Mouse (Mus musculus) G1E (cell line): ENCODE data around the gene Cd59a. TPM values are rescaled to one million over a fixed set of nuclear protein-coding genes. Genes with fewer than 3 reads are reported as not detected.
A peak's percentile ranks its signal among the peaks of the same experiment; 100 is the strongest.

Experiments
- ATAC-seq: 2 replicates; pipeline ENCODE4 v1.8.0; 2016; ENCODE audit warnings: mild to moderate bottlenecking; ENCODE audit not compliant: insufficient number of reproducible peaks, poor library complexity, low FRiP score, severe bottlenecking; ENCODE audit errors: extremely low read depth
- DNase-seq: peaks from one replicate; pipeline ENCODE4 v3.0.0; 2012; ENCODE audit warnings: low spot score
- H3K27me3 ChIP-seq: 2 replicates; pipeline ENCODE4 v1.6.1; 2012; ENCODE audit warnings: mild to moderate bottlenecking, low read length, inconsistent platforms; ENCODE audit not compliant: insufficient read depth
- H3K36me3 ChIP-seq: replicated peaks from 2 replicates; pipeline ENCODE3; 2012; ENCODE audit warnings: mild to moderate bottlenecking, inconsistent platforms
- H3K4me1 ChIP-seq: 2 replicates; pipeline ENCODE4 v1.6.1; 2012; ENCODE audit warnings: low read depth, low read length, inconsistent platforms, mixed read lengths; ENCODE audit not compliant: insufficient read depth
- H3K4me3 ChIP-seq: 2 replicates; pipeline ENCODE4 v1.5.1; 2012; ENCODE audit warnings: low read depth, mild to moderate bottlenecking, inconsistent platforms, low read length, moderate library complexity, mixed read lengths
- H3K9me3 ChIP-seq: replicated peaks from 2 replicates; pipeline ENCODE4 v1.6.1; 2012; ENCODE audit warnings: inconsistent platforms
- CTCF ChIP-seq: IDR thresholded peaks from 2 replicates; pipeline ENCODE4 v1.5.1; 2012; ENCODE audit warnings: low read depth, low read length, inconsistent platforms, mixed read lengths
- GATA1 ChIP-seq: IDR thresholded peaks from 2 replicates; pipeline ENCODE4 v1.6.1; 2012; ENCODE audit warnings: borderline replicate concordance, low read length, inconsistent platforms, mixed read lengths
- GATA2 ChIP-seq: IDR thresholded peaks from 2 replicates; pipeline ENCODE4 v1.6.1; 2012; ENCODE audit warnings: low read depth, low read length, inconsistent platforms, borderline replicate concordance
- POLR2AphosphoS5 ChIP-seq: IDR thresholded peaks from 2 replicates; pipeline ENCODE4 v1.6.1; 2012; ENCODE audit warnings: low read depth, low read length, inconsistent platforms; ENCODE audit not compliant: insufficient replicate concordance
- TAL1 ChIP-seq: conservative IDR thresholded peaks from 2 replicates; pipeline ENCODE4 v1.6.1; 2012; ENCODE audit warnings: low read depth, low read length, inconsistent platforms, mixed read lengths
- polyA plus RNA-seq: library from polyadenylated mRNA; stranded (reverse); fragments of >175 nt; gene quantifications from 2 replicates; pipeline ENCODE4 v1.2.3, GENCODE M21; 2012
- total RNA-seq, 2 experiments: library from RNA; stranded (forward) in 1 of 2; stranded (reverse) in 1 of 2; fragments of 200-1000 nt in 1 of 2; fragments of >200 nt in 1 of 2; fragmentation: Nextera tagmentation in 1 of 2; gene quantifications; 2 replicates each; pipeline ENCODE4 v1.2.3; 2014 to 2017

The Cd59a gene
- total and polyA plus RNA-seq, 3 experiments, result 0.10 to 4.4 (median 1.7) TPM

DNA sequence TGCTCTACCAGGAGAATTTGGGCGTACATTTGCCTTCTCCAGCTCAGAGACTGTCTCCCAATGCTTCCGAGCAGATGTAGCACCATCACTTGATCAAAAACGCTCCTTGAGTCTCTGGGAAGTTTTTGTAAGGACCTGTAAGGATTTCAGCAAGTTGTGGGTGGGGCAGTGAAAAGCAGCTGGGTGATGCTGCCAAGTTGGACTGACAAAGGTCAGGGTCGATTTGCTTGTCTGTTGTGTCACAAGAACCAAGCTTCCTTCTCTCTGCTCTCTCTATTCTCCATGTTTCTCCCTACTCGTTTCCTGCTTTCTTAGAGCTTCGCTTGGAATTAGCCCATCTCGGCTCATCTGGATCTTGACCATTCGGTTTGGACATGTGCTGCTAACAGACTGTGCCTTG, 46.5 kb downstream of the Cd59a start:
- Histone ChIP-seq H3K36me3 (no peaks in the 10 kb centered on the region), H3K4me3 (no peak overlapping the region), H3K27me3 (peaks cover 5% of the 10 kb centered on the region), H3K4me1 (peaks cover 17% of the 10 kb centered on the region), H3K9me3 (peaks cover 4% of the 10 kb centered on the region; the same call in 1 of the 2 replicates)
- TF ChIP-seq POLR2AphosphoS5, result no peak
- TF ChIP-seq TAL1, result no peak
- no peak for TF ChIP-seq GATA2
- no peak for TF ChIP-seq GATA1
- TF ChIP-seq CTCF, result no peak
- DNase-seq, result no peak
- ATAC-seq, result no peak

DNA sequence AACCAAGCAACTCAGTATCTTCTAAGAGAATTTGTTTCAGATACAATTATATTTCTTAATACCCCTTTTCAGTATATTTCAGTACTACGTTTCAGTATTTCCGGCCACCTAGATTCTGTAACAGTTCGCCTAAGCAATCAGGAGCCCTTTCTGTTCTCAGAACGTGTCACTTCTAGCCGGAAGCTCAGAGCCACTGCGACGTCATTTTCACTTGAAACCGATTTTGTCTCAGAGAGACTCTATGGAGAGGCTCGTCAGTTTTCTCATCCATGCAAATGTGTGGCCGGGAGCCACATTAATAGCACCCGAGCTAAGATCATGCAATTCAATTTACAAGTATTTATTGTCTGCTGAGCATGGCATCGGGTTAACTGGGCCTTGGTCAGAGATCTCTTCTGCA, 48.4 kb downstream of the Cd59a start:
- no peaks in the 10 kb centered on the region for H3K9me3 ChIP-seq
- H3K4me1 ChIP-seq, result peaks cover 17% of the 10 kb centered on the region
- TF ChIP-seq CTCF (no peak), GATA2 (no peak), GATA1 (no peak), TAL1 (no peak), POLR2AphosphoS5 (no peak)
- ATAC-seq, result no peak
- H3K4me3 ChIP-seq, result no peak overlapping the region
- H3K27me3 ChIP-seq, result peaks cover 15% of the 10 kb centered on the region
- DNase-seq, result no peak
- no peaks in the 10 kb centered on the region for H3K36me3 ChIP-seq

DNA sequence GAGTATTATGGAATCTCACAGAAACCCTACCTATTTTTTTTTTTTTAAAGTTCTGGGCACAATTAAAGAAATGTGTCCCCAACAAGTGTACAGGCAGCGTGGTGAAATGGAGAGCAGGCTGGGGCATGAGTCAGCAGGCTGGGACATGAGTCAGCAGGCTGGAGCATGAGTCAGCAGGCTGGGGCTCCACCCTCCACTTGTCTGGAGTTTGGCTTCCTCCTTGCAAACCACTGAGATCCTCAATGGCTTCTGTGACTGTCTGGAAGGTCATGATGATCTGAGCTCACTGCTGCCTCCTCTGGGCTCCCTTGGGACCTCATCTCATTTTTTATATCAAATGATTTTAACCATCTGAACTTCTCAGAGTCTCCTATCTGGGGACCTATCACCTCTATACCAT, 50.4 kb downstream of the Cd59a start:
- Histone ChIP-seq H3K9me3 (no peaks in the 10 kb centered on the region), H3K4me3 (no peak overlapping the region), H3K4me1 (peaks cover 17% of the 10 kb centered on the region), H3K27me3 (peaks cover 30% of the 10 kb centered on the region), H3K36me3 (no peaks in the 10 kb centered on the region)
- DNase-seq, result peak; percentile 50
- no peak for TF ChIP-seq GATA2
- no peak for TF ChIP-seq POLR2AphosphoS5
- no peak for TF ChIP-seq TAL1
- TF ChIP-seq CTCF, result no peak
- ATAC-seq, result peak; percentile 88

DNA sequence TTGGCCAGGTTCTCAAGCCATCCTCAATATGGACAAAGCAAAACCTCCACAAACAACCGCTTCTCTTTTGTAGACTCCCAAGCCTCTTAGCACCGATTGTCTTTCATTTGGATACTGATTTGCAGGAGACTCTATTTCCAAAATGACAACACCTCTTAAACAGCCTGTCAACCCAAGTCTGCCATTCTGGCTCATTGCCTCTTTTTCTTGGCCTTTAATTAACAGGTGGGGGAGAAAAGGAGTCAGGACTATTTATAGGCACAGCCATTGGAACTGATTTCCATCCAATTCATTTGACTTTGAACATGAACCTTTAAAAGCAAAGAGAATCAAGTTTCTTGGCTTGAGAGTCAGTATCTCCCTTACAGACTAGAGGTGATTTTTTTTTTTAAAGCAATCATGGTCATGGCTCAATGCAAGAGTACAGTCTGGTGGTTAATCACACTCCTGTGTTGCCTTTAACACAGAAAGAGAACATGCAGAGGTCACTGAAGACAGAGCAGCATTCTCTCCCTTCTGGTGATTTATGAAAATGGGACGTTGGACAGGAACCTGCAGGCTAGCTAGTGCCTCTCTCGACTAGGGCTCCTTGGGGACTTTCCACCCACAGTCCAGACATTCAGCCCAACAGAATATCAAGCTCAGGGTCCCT, 52.4 kb downstream of the Cd59a start:
- H3K4me3 ChIP-seq, result no peak overlapping the region
- H3K4me1 ChIP-seq, result peaks cover 17% of the 10 kb centered on the region
- peaks cover 41% of the 10 kb centered on the region for H3K27me3 ChIP-seq
- ATAC-seq (no peak), DNase-seq (no peak)
- no peaks in the 10 kb centered on the region for H3K36me3 ChIP-seq
- no peak for TF ChIP-seq CTCF
- no peak for TF ChIP-seq GATA1
- TF ChIP-seq TAL1, result no peak
- no peak for TF ChIP-seq POLR2AphosphoS5
- no peak for TF ChIP-seq GATA2
- H3K9me3 ChIP-seq, result no peaks in the 10 kb centered on the region

DNA sequence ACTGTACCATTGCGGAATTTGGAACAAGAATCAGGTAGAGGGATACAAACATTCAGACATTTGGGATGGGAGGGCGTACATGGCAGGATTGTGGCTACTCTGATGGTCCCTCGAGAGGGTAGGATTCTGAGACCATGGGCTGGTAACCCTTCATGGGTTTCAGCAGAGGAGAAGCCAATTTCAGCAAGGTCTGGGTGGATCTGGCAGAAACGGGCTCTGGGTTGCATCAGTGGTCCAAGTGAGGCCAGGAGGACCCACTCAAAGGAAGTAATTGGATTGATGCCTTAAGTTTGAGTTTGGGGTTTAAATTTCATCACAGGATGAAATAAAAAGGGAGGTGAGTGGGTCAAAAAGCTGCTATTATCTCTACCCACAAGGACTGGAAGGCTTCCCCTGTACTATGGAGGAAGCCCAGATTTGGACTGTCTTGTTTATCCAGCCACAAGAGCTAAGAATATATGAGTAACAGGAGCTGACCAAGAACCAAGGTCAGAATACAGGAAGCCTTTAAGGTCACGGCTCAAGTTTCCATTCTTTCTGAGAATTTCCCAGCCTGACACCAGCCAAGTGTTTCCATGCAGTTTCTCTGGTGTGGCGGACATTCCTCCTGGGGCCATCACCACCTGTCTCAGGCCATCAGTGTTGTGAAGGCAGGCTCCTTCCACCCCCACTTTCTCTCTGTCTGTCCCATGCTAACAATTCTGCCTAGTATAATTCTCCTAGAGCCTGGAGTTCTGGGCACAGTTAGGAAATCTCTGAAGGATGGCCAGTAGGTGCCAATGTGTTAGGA, 55.2 kb downstream of the Cd59a start:
- peaks cover 10% of the 10 kb centered on the region for H3K4me1 ChIP-seq
- no peaks in the 10 kb centered on the region for H3K36me3 ChIP-seq
- H3K27me3 ChIP-seq, result peaks cover 58% of the 10 kb centered on the region
- no peaks in the 10 kb centered on the region for H3K9me3 ChIP-seq
- no peak for TF ChIP-seq GATA2
- TF ChIP-seq GATA1, result no peak
- no peak for TF ChIP-seq CTCF
- TF ChIP-seq TAL1, result no peak
- TF ChIP-seq POLR2AphosphoS5, result no peak
- H3K4me3 ChIP-seq, result no peak overlapping the region
- ATAC-seq, result no peak
- no peak for DNase-seq

DNA sequence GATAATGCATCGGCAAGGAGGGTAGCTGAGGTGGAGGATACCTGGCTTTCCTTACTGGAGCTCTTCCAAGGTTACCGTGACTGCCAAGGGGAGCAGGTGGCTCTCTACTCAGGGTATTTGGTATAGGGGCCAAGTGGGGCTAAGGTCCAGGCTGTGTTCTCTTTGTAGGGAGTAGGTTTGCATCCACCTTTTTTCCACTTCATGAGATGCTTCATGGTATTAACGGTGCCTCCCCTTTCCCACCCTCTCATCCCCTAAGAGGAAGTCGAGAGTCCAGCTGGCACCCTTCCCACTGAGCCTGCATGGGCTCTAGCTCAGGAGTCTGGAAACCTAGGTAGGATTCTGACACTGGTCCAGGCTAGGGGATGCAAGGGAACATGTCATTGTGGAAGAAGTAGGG, 57.7 kb downstream of the Cd59a start:
- Histone ChIP-seq H3K36me3 (no peaks in the 10 kb centered on the region), H3K4me1 (peaks cover 4% of the 10 kb centered on the region; the same call in 1 of the 2 replicates), H3K4me3 (no peak overlapping the region), H3K27me3 (peaks cover 70% of the 10 kb centered on the region), H3K9me3 (no peaks in the 10 kb centered on the region)
- DNase-seq (no peak), ATAC-seq (no peak)
- no peak for TF ChIP-seq GATA1
- no peak for TF ChIP-seq CTCF
- no peak for TF ChIP-seq GATA2
- no peak for TF ChIP-seq TAL1
- no peak for TF ChIP-seq POLR2AphosphoS5
